Mouse (Mus musculus) spleen, postnatal 4 days (tissue): ENCODE data around the gene Selenoo.
A peak's percentile ranks its signal among the peaks of the same experiment; 100 is the strongest.

Source experiments
- DNase-seq, 2 experiments: peaks; one replicate each; pipeline ENCODE4 v3.0.0; 2022; ENCODE audit warnings: low spot score in 2 of 2

Gene Selenoo

DNA sequence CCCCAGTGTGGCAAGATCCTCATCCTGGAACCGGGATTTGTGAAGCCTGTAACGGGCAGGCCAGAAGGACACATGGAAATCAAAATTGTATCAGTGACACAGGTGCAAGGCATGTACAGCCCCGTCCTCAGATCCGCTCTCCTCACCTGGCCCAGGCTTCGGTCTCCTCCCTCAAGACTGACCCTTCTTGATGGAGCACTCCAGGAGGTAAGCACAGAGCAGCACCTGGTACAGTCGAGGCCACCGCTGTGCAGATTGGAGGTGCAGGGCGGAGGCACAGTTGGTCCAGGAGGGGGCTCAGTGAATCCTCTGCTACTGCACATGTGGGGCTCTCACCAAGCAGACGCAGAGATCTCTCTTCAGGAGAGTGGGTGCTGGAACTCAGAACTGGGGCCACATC is 36.5 kb downstream of the Selenoo start:
- no peak for DNase-seq

- no peak for DNase-seq
Measured at GRCm38 (mm10) chr15:89126622-89127021, 37.7 kb downstream of the Selenoo start.

GRCm38 (mm10) chr15:89127364-89127940 is 38.6 kb downstream of the Selenoo start:
- no peak for DNase-seq

- peak; percentile 81 to 93 for DNase-seq
Measured at GRCm38 (mm10) chr15:89128382-89129350, 39.8 kb downstream of the Selenoo start, which contains the start of gene Hdac10. Gene Hdac10, minus strand, starts transcription at chr15:89128700.

GRCm38 (mm10) chr15:89130245-89130644 is 41.4 kb downstream of the Selenoo start:
- DNase-seq: no peak

GRCm38 (mm10) chr15:89131316-89131715 is 42.4 kb downstream of the Selenoo start:
- DNase-seq: peak in 1 of 2 experiments; percentile 57

DNA sequence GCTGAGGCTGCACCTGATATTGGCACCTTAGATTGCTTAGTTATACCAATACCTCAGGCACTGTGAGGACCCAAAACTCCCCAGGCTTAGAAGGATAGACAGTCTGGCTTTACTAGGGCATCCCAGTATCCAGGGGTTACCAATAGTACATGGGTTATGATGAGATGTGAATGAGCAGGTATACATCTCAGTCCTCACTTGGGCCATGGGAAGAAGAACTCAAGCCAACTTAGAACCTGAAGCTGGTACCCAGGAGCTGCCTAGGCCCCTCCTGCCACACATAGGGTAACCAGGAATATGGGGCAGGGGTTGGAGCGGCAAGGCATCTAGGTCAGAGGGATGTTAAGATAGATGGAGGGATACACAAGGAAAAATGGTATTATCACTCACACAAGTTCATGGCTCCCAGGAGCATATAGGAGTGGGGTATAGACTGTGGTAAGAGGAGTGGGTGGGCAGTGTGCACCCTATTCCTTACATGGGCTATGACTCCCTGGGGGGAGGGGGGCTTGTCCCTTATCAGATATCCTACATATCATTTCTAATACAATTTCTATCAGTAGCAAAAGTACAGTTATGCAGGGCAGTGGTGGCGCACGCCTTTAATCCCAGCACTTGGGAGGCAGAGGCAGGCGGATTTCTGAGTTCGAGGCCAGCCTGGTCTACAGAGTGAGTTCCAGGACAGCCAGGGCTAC is 47.7 kb downstream of the Selenoo start:
- DNase-seq: no peak

DNA sequence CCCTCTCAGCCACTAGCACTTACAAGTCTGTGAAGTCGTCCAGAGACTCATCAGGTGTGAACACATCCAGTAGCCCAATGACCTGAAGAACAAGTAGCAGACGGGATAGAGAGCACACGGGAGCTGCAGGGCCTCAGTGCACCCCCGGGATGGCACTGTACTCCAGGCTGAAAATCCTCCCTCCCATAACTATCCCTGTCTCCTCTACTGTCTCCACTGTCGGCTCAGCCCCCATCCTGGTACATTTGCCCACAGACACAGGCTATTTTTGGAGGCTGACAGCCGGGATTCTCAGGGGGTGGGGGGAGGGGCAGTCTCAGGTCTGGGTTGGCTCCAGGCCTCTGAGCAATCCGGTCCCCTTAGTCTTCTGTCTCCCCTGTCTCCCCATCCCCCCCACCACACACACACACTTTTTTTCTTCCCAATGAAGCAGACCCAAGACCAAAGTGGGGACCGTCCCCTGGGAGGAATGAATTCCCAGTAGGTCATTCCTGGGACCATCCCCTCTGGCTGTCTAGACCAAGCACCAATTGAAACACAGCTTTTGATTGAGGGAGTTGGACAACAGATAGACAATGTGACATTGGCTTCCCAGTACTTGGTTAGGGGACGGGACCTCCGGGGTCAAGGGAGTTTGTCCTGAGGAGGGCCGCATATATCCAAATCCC is 48.6 kb downstream of the Selenoo start:
- no peak for DNase-seq

DNA sequence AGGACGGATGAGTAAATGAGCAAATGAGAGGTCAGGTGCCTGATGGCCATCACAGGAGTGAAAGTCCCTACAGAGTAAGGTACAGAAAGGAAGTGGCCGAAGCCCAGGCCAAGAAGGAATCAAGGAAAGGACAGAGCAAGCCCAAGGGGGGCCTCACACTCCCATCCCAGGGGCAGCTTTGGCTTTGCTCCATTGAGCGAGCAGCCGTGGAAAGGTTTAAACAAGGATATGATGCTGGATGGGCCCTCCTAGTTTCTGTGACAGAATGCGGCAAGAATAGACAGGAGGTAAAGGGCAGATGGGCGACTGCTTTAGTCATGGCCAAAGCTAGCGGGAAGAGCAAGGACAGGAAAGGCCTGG is 49.1 kb downstream of the Selenoo start:
- DNase-seq: no peak

DNA sequence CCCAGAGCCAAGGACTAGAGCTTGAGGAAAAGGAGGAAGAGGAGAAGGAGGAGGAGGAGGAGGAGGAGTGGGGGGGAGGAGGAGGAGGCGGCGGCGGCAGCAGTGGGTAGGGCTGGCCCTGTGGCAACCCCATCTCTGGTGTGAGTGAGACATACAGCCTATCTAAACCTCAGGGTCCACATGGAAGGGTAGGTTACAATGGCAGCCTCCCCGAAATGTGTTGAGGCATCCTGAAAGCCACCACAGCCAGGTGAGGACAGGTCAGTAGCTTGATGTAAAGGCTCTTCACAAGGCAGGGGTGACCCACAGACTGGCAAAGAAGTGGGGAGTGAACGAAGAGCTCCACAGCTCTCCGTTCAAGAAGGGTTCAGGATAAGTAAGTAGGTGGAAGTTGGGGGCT is 49.6 kb downstream of the Selenoo start:
- no peak for DNase-seq

GRCm38 (mm10) chr15:89140048-89140658 is 51.3 kb downstream of the Selenoo start:
- DNase-seq: no peak

DNA sequence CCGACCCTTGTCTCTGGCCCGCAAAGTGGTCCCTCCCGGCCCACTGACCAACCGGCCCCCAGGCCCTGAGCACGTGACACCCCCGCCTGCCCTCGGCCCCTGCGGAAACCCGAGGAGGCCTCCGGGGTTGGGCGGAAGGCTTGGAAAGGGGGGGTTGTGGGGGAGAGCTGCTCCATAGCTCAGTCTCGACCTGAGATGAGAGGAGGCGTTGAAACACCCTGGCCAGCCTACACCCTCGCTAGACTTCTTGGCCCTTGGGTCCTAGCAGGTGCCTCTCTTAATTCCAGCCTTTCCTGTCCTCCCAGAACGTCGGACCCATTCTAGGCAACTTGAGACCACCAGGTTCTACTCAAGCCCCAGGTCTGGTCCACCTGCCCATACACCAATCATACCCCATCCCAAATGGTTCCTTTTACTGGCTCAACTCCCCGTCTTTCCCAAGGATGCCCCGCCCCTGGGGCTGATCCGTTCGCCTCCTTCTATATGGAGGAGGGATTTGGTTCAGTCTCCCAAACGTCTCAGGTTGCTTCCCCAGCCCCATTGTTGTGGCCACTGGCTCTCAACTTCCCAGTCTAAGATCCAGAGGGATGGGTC is 51.9 kb downstream of the Selenoo start, which contains the start of gene Mapk12:
Mapk12 (minus strand) TSS at position 45 of the 594 bp plus-strand sequence.
- DNase-seq: no peak

DNA sequence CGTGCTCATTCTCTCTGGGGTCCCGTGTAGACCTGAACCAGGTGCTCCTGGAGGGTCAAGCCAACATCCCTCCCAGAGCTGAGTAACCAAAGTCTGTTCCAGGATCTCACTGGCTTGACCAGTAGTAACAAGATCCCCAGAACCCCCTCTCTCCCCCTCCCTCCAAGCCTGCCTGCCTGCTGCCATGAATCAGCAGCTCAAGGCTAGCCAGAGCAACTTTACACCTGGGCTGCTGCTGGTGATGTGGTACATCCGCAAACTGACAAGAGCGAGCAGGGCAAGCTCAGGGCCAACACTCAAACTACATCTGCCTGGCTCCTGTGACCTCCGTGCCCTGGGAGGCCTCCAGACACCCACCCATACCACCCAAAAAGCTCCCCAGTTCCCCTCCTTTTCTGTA is 52.6 kb downstream of the Selenoo start:
- no peak for DNase-seq

- DNase-seq: no peak
Measured at GRCm38 (mm10) chr15:89141905-89142304, 53.0 kb downstream of the Selenoo start.

DNA sequence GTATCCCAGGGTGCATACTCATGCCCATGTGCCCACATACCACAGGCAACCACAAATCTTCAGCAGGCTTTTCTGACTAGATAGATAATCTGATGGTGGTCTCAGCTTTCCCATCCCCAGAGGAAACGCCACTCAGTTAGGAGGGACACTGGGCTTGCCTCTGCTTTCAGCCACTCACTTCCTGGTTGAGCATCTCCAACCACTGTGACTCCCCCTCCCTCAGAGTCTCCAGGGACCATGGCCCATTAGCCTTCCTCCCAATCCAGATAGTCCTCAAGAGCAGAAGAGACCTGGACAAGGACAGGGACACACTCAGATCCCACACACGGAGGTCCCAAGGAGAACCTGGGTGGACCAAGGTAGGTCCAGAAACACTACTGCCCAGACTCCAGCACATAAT is 54.2 kb downstream of the Selenoo start:
- no peak for DNase-seq

GRCm38 (mm10) chr15:89144965-89145364 is 56.1 kb downstream of the Selenoo start:
- DNase-seq: no peak

DNA sequence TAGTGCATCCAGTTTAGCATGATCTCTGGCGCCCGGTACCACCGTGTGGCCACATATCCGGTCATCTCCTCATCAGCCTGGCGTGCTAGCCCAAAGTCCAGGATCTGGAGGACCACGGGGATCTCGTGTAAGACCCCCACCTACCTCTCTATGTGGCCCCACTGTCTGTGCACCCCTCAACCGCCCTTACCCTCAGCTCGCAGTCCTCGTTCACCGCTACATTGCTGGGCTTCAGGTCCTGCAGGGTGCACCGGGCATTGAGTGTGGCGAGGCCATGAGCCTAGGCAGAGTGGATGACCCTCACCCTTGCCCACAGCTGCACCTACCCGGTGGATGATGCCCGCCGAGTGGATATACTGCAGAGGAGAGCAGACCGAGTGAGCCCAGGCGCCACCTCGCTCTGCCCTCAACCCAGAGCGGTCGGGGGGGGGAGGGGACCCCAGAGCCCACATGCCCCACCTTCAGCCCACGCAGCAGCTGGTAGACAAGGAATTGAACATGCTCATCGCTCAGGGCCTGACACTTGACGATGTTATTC is 57.0 kb downstream of the Selenoo start:
- no peak for DNase-seq

DNA sequence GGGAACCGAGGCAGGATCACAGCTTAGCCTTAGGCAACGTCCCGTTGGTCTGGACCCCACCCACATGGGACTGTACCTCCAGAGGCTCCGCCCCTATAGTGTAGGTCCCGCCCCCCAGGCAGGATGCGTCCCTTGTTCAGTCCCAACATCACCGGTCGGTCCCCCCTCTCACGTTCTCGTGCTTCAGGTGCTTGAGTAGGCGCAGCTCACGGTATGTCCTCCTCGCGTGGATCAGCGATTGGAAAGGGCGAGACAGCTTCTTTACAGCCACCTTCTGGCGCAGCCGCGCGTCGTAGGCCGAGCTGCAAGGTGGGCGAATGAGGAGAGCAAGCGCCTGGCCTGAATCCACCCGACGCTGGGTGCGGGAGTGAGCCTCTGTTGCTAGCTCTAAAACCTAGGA is 57.7 kb downstream of the Selenoo start:
- DNase-seq: peak; percentile 42 to 74

- DNase-seq: no peak
Measured at GRCm38 (mm10) chr15:89147024-89147423, 58.1 kb downstream of the Selenoo start.

- no peak for DNase-seq
Measured at GRCm38 (mm10) chr15:89147456-89147855, 58.6 kb downstream of the Selenoo start.

- DNase-seq: no peak
Measured at GRCm38 (mm10) chr15:89147895-89148294, 59.0 kb downstream of the Selenoo start.
